Mouse (Mus musculus): ENCODE results near the gene Kprp. TPM values are rescaled to one million over a fixed set of nuclear protein-coding genes. Genes with fewer than 3 reads are reported as not detected.

Kprp gene
- polyA plus RNA-seq, 1 experiment from 2014 or later, result not detected

GRCm38 (mm10) chr3:92790414-92790813, 36.6 kb downstream of the Kprp start, which contains the start of gene Lce1j:
Gene Lce1j (minus strand): TSS chr3:92790514.
- H3K9me3 ChIP-seq (ENCODE audit: control insufficient read depth, low read length), result no peaks in the 10 kb centered on the region
- no peak within 1 kb of the TSS for H3K9ac ChIP-seq (ENCODE audit: low read length)
- WGBS, result 70% methylated on average over 1 of the region's 1 CpGs
- H3K4me2 ChIP-seq (ENCODE audit: low read length), result no peak within 1 kb of the TSS
- H3K4me3 ChIP-seq (ENCODE audit: control insufficient read depth in 1 of 2, insufficient read depth in 1 of 2, low read depth in 1 of 2, low read length in 2 of 2), result no peak within 1 kb of the TSS
- H3K4me1 ChIP-seq (ENCODE audit: control insufficient read depth in 2 of 2, insufficient read depth in 2 of 2, low read length in 2 of 2), result no peaks in the 10 kb centered on the region
- no peaks in the 10 kb centered on the region for H3K36me3 ChIP-seq (ENCODE audit: control insufficient read depth, insufficient read depth, low read length)
- no peaks in the 10 kb centered on the region for H3K27me3 ChIP-seq (ENCODE audit: control insufficient read depth, insufficient read depth, low read length)
- no peak within 1 kb of the TSS for H3K27ac ChIP-seq (replicated peaks in 1 of 2; ENCODE audit: control insufficient read depth in 1 of 2, insufficient read depth in 1 of 2, low read depth in 2 of 2, low read length in 2 of 2)
- no peak for ATAC-seq (ENCODE audit: insufficient number of reproducible peaks, insufficient read depth, low FRiP score, low read depth)

GRCm38 (mm10) chr3:92778799-92779198, 48.2 kb downstream of the Kprp start, which contains the start of gene Lce1i:
Gene Lce1i (minus strand): TSS chr3:92778899.
- Histone ChIP-seq H3K27me3 (ENCODE audit: control insufficient read depth, insufficient read depth, low read length) (no peaks in the 10 kb centered on the region), H3K9me3 (ENCODE audit: control insufficient read depth, low read length) (no peaks in the 10 kb centered on the region), H3K9ac (ENCODE audit: low read length) (no peak within 1 kb of the TSS), H3K4me2 (ENCODE audit: low read length) (no peak within 1 kb of the TSS), H3K4me1 (ENCODE audit: control insufficient read depth in 2 of 2, insufficient read depth in 2 of 2, low read length in 2 of 2) (no peaks in the 10 kb centered on the region), H3K4me3 (ENCODE audit: control insufficient read depth in 1 of 2, insufficient read depth in 1 of 2, low read depth in 1 of 2, low read length in 2 of 2) (no peak within 1 kb of the TSS), H3K36me3 (ENCODE audit: control insufficient read depth, insufficient read depth, low read length) (no peaks in the 10 kb centered on the region), H3K27ac (replicated peaks in 1 of 2; ENCODE audit: control insufficient read depth in 1 of 2, insufficient read depth in 1 of 2, low read depth in 2 of 2, low read length in 2 of 2) (no peak within 1 kb of the TSS)
- 72% methylated on average over 1 of the region's 1 CpGs for WGBS
- no peak for ATAC-seq (ENCODE audit: insufficient number of reproducible peaks, insufficient read depth, low FRiP score, low read depth)

Other genes with a start within 250 kb of the Kprp start
- not detected in 2 replicates for gene Smcp, start 238.2 kb downstream of the Kprp start, polyA plus RNA-seq (2014; fragmentation: Nextera tagmentation; extraction: Ambion mirVana)
- gene 2210017I01Rik, start 219.8 kb downstream of the Kprp start, polyA plus RNA-seq (2014; fragmentation: Nextera tagmentation; extraction: Ambion mirVana), result not detected in 2 replicates
- not detected in 2 replicates for gene Lce6a, start 205.6 kb downstream of the Kprp start, polyA plus RNA-seq (2014; fragmentation: Nextera tagmentation; extraction: Ambion mirVana)
- not detected in 2 replicates for gene Lce1a1, start 178.9 kb downstream of the Kprp start, polyA plus RNA-seq (2014; fragmentation: Nextera tagmentation; extraction: Ambion mirVana)
- not detected in 2 replicates for gene Lce1b, start 170.3 kb downstream of the Kprp start, polyA plus RNA-seq (2014; fragmentation: Nextera tagmentation; extraction: Ambion mirVana)
- not detected in 2 replicates for gene Lce1a2, start 156.9 kb downstream of the Kprp start, polyA plus RNA-seq (2014; fragmentation: Nextera tagmentation; extraction: Ambion mirVana)
- gene Lce1c, start 148.0 kb downstream of the Kprp start, polyA plus RNA-seq (2014; fragmentation: Nextera tagmentation; extraction: Ambion mirVana), result not detected in 2 replicates
- not detected in 2 replicates for gene Lce1d, start 140.0 kb downstream of the Kprp start, polyA plus RNA-seq (2014; fragmentation: Nextera tagmentation; extraction: Ambion mirVana)
- gene Lce1e, start 118.2 kb downstream of the Kprp start, polyA plus RNA-seq (2014; fragmentation: Nextera tagmentation; extraction: Ambion mirVana), result not detected in 2 replicates
- gene Lce1f, start 106.9 kb downstream of the Kprp start, polyA plus RNA-seq (2014; fragmentation: Nextera tagmentation; extraction: Ambion mirVana), result not detected in 2 replicates
- not detected in 2 replicates for gene Gm38119, start 88.2 kb downstream of the Kprp start, polyA plus RNA-seq (2014; fragmentation: Nextera tagmentation; extraction: Ambion mirVana)
- gene Lce1g, start 74.9 kb downstream of the Kprp start, polyA plus RNA-seq (2014; fragmentation: Nextera tagmentation; extraction: Ambion mirVana), result not detected in 2 replicates
- not detected in 2 replicates for gene Lce1h, start 62.2 kb downstream of the Kprp start, polyA plus RNA-seq (2014; fragmentation: Nextera tagmentation; extraction: Ambion mirVana)
- not detected in 2 replicates for gene Lce1i, start 48.3 kb downstream of the Kprp start, polyA plus RNA-seq (2014; fragmentation: Nextera tagmentation; extraction: Ambion mirVana)
- gene Lce1j, start 36.7 kb downstream of the Kprp start, polyA plus RNA-seq (2014; fragmentation: Nextera tagmentation; extraction: Ambion mirVana), result not detected in 2 replicates
- gene Lce1k, start 19.4 kb downstream of the Kprp start, polyA plus RNA-seq (2014; fragmentation: Nextera tagmentation; extraction: Ambion mirVana), result not detected in 2 replicates
- not detected in 2 replicates for gene Lce1l, start 24.0 kb upstream of the Kprp start, polyA plus RNA-seq (2014; fragmentation: Nextera tagmentation; extraction: Ambion mirVana)
- not detected in 2 replicates for gene 2310050C09Rik, start 43.0 kb upstream of the Kprp start, polyA plus RNA-seq (2014; fragmentation: Nextera tagmentation; extraction: Ambion mirVana)
- gene Lce3a, start 99.0 kb upstream of the Kprp start, polyA plus RNA-seq (2014; fragmentation: Nextera tagmentation; extraction: Ambion mirVana), result not detected in 2 replicates
- gene Lce3b, start 105.7 kb upstream of the Kprp start, polyA plus RNA-seq (2014; fragmentation: Nextera tagmentation; extraction: Ambion mirVana), result not detected in 2 replicates
- gene Lce3c, start 117.2 kb upstream of the Kprp start, polyA plus RNA-seq (2014; fragmentation: Nextera tagmentation; extraction: Ambion mirVana), result not detected in 2 replicates
- not detected in 2 replicates for gene Lce3d, start 130.1 kb upstream of the Kprp start, polyA plus RNA-seq (2014; fragmentation: Nextera tagmentation; extraction: Ambion mirVana)
- not detected in 2 replicates for gene Lce3e, start 139.8 kb upstream of the Kprp start, polyA plus RNA-seq (2014; fragmentation: Nextera tagmentation; extraction: Ambion mirVana)
- gene Lce3f, start 165.0 kb upstream of the Kprp start, polyA plus RNA-seq (2014; fragmentation: Nextera tagmentation; extraction: Ambion mirVana), result not detected in 2 replicates
- not detected in 2 replicates for gene Crct1, start 188.4 kb upstream of the Kprp start, polyA plus RNA-seq (2014; fragmentation: Nextera tagmentation; extraction: Ambion mirVana)
- gene Lce1m, start 191.8 kb upstream of the Kprp start, polyA plus RNA-seq (2014; fragmentation: Nextera tagmentation; extraction: Ambion mirVana), result not detected in 2 replicates
- not detected in 2 replicates for gene Gm4858, start 241.6 kb upstream of the Kprp start, polyA plus RNA-seq (2014; fragmentation: Nextera tagmentation; extraction: Ambion mirVana)